Mouse (Mus musculus) MEL (cell line): Measurements from ENCODE around the gene Prkce. TPM values are rescaled to one million over a fixed set of nuclear protein-coding genes. Genes with fewer than 3 reads are reported as not detected.

Experiments
- DNase-seq: peaks from one replicate; pipeline ENCODE4 v3.0.0; 2011; ENCODE audit warnings: low read depth, low spot score
- H3K27ac ChIP-seq: 2 replicates; pipeline ENCODE4 v1.5.1; 2012; ENCODE audit warnings: low read depth, mild to moderate bottlenecking, control low read depth, low read length, moderate library complexity; ENCODE audit not compliant: control insufficient read depth
- H3K27me3 ChIP-seq, 2 experiments: fragments of 150-350 bp in 1 of 2; sonication (generic) in 1 of 2; 2 replicates each; pipeline ENCODE4 v1.6.1; 2012; ENCODE audit warnings: low read length in 2 of 2, mild to moderate bottlenecking in 2 of 2, improper control_type of control experiment in 1 of 2, moderate library complexity in 1 of 2; ENCODE audit not compliant: insufficient read depth in 2 of 2, control insufficient read depth in 1 of 2
- H3K36me3 ChIP-seq, 2 experiments: 2 replicates each; pipeline ENCODE4 v1.6.1; 2012 to 2014; ENCODE audit warnings: low read length in 2 of 2, improper control_type of control experiment in 1 of 2, inconsistent platforms in 1 of 2, mild to moderate bottlenecking in 1 of 2; ENCODE audit not compliant: insufficient read depth in 2 of 2, control insufficient read depth in 1 of 2
- H3K4me1 ChIP-seq, 2 experiments: fragments of 150-350 bp in 1 of 2; sonication (generic) in 1 of 2; 2 replicates each; pipeline ENCODE4 v1.6.1; 2012; ENCODE audit warnings: low read length in 2 of 2, improper control_type of control experiment in 1 of 2, mild to moderate bottlenecking in 1 of 2; ENCODE audit not compliant: insufficient read depth in 2 of 2, control insufficient read depth in 1 of 2
- H3K4me3 ChIP-seq, 2 experiments: fragments of 150-350 bp in 1 of 2; sonication (generic) in 1 of 2; 2 replicates each; pipeline ENCODE4 v1.5.1; 2012; ENCODE audit warnings: low read depth in 2 of 2, low read length in 2 of 2, mild to moderate bottlenecking in 2 of 2, moderate library complexity in 2 of 2, control low read depth in 1 of 2, improper control_type of control experiment in 1 of 2; ENCODE audit not compliant: control insufficient read depth in 1 of 2, insufficient read depth in 1 of 2
- H3K79me2 ChIP-seq: 2 replicates; pipeline ENCODE4 v1.6.1; 2012; ENCODE audit warnings: mild to moderate bottlenecking, low read length, moderate library complexity; ENCODE audit not compliant: control insufficient read depth, poor library complexity, insufficient read depth
- H3K9ac ChIP-seq: 2 replicates; pipeline ENCODE4 v1.6.1; 2012; ENCODE audit warnings: low read depth, mild to moderate bottlenecking, control low read depth, low read length, moderate library complexity; ENCODE audit not compliant: control insufficient read depth, poor library complexity, severe bottlenecking
- H3K9me3 ChIP-seq: fragments of 150-350 bp; sonication (generic); replicated peaks from 2 replicates; pipeline ENCODE4 v1.6.1; 2012; ENCODE audit warnings: mild to moderate bottlenecking, low read length, improper control_type of control experiment, moderate library complexity; ENCODE audit not compliant: insufficient read depth
- BHLHE40 ChIP-seq: IDR thresholded peaks from 2 replicates; pipeline ENCODE4 v1.6.1; 2012; ENCODE audit warnings: low read depth, mild to moderate bottlenecking, inconsistent platforms, low read length, improper control_type of control experiment, borderline replicate concordance
- CHD2 ChIP-seq: IDR thresholded peaks from 2 replicates; pipeline ENCODE4 v1.6.1; 2011; ENCODE audit warnings: low read length, improper control_type of control experiment
- CTCF ChIP-seq, 3 experiments: IDR thresholded peaks in 2 of 3; conservative IDR thresholded peaks in 1 of 3; 2 replicates each; pipeline ENCODE4 v1.5.1; 2011 to 2012; ENCODE audit warnings: low read length in 3 of 3, low read depth in 2 of 3, mild to moderate bottlenecking in 2 of 3, improper control_type of control experiment in 1 of 3, inconsistent platforms in 1 of 3, mixed read lengths in 1 of 3, moderate library complexity in 1 of 3; ENCODE audit not compliant: control insufficient read depth in 1 of 3, insufficient read depth in 1 of 3, poor library complexity in 1 of 3, severe bottlenecking in 1 of 3
- ELF1 ChIP-seq: IDR thresholded peaks from 2 replicates; pipeline ENCODE4 v1.6.1; 2014; ENCODE audit warnings: low read depth, mild to moderate bottlenecking, inconsistent platforms, low read length, improper control_type of control experiment, moderate library complexity
- EP300 ChIP-seq, 2 experiments: IDR thresholded peaks; 2 replicates each; pipeline ENCODE4 v1.6.1; 2011; ENCODE audit warnings: improper control_type of control experiment in 2 of 2, low read length in 2 of 2, low read depth in 1 of 2, mild to moderate bottlenecking in 1 of 2
- GABPA ChIP-seq: IDR thresholded peaks from 2 replicates; pipeline ENCODE4 v1.6.1; 2012; ENCODE audit warnings: low read depth, mild to moderate bottlenecking, inconsistent platforms, low read length, improper control_type of control experiment, moderate library complexity
- GATA1 ChIP-seq: IDR thresholded peaks from 2 replicates; pipeline ENCODE4 v1.6.1; 2011; ENCODE audit warnings: low read depth, low read length, improper control_type of control experiment
- JUND ChIP-seq: IDR thresholded peaks from 2 replicates; pipeline ENCODE4 v1.6.1; 2011; ENCODE audit warnings: low read depth, mild to moderate bottlenecking, improper control_type of control experiment, low read length
- KAT2A ChIP-seq: conservative IDR thresholded peaks from 2 replicates; pipeline ENCODE4 v1.6.1; 2012; ENCODE audit warnings: low read depth, low read length, improper control_type of control experiment, inconsistent platforms
- MAFK ChIP-seq: IDR thresholded peaks from 2 replicates; pipeline ENCODE4 v1.6.1; 2011; ENCODE audit warnings: low read depth, mild to moderate bottlenecking, low read length, improper control_type of control experiment, borderline replicate concordance
- MAX ChIP-seq: IDR thresholded peaks from 2 replicates; pipeline ENCODE4 v1.6.1; 2011; ENCODE audit warnings: low read length, improper control_type of control experiment
- MAZ ChIP-seq: IDR thresholded peaks from 2 replicates; pipeline ENCODE4 v1.6.1; 2012; ENCODE audit warnings: low read depth, mild to moderate bottlenecking, inconsistent platforms, low read length, improper control_type of control experiment
- MYB ChIP-seq: IDR thresholded peaks from 2 replicates; pipeline ENCODE4 v1.6.1; 2011; ENCODE audit warnings: mild to moderate bottlenecking, low read depth, low read length, improper control_type of control experiment
- MYC ChIP-seq: IDR thresholded peaks from 2 replicates; pipeline ENCODE4 v1.6.1; 2011; ENCODE audit warnings: low read depth, mild to moderate bottlenecking, low read length, improper control_type of control experiment, moderate library complexity
- NELFE ChIP-seq: IDR thresholded peaks from 2 replicates; pipeline ENCODE4 v1.6.1; 2011; ENCODE audit warnings: low read depth, low read length, improper control_type of control experiment
- POLR2A ChIP-seq, 2 experiments: IDR thresholded peaks; 2 replicates each; pipeline ENCODE4 v1.6.1; 2011 to 2012; ENCODE audit warnings: low read length in 2 of 2, mild to moderate bottlenecking in 2 of 2, control low read depth in 1 of 2, improper control_type of control experiment in 1 of 2, low read depth in 1 of 2, moderate library complexity in 1 of 2; ENCODE audit not compliant: control insufficient read depth in 1 of 2, insufficient read depth in 1 of 2, poor library complexity in 1 of 2
- RAD21 ChIP-seq: IDR thresholded peaks from 2 replicates; pipeline ENCODE4 v1.6.1; 2011; ENCODE audit warnings: mild to moderate bottlenecking, low read depth, low read length, improper control_type of control experiment
- SIN3A ChIP-seq: IDR thresholded peaks from 2 replicates; pipeline ENCODE4 v1.6.1; 2012; ENCODE audit warnings: low read length, improper control_type of control experiment, inconsistent platforms
- SMC3 ChIP-seq: IDR thresholded peaks from 2 replicates; pipeline ENCODE4 v1.6.1; 2011; ENCODE audit warnings: low read depth, low read length, improper control_type of control experiment
- TBP ChIP-seq: IDR thresholded peaks from 2 replicates; pipeline ENCODE4 v1.8.0; 2011; ENCODE audit warnings: low read depth, low read length, improper control_type of control experiment
- TCF12 ChIP-seq: IDR thresholded peaks from 2 replicates; pipeline ENCODE4 v1.6.1; 2014; ENCODE audit warnings: low read depth, mild to moderate bottlenecking, inconsistent platforms, low read length, improper control_type of control experiment, moderate library complexity
- UBTF ChIP-seq: IDR thresholded peaks from 2 replicates; pipeline ENCODE4 v1.6.1; 2012; ENCODE audit warnings: low read depth, mild to moderate bottlenecking, inconsistent platforms, low read length, improper control_type of control experiment, moderate library complexity, borderline replicate concordance; ENCODE audit not compliant: insufficient read depth
- USF1 ChIP-seq: IDR thresholded peaks from 2 replicates; pipeline ENCODE4 v1.6.1; 2014; ENCODE audit warnings: low read depth, mild to moderate bottlenecking, inconsistent platforms, low read length, improper control_type of control experiment, moderate library complexity
- USF2 ChIP-seq, 2 experiments: IDR thresholded peaks; 2 replicates each; pipeline ENCODE4 v1.6.1; 2011 to 2012; ENCODE audit warnings: improper control_type of control experiment in 2 of 2, low read length in 2 of 2, borderline replicate concordance in 1 of 2, inconsistent platforms in 1 of 2, low read depth in 1 of 2, mild to moderate bottlenecking in 1 of 2; ENCODE audit not compliant: insufficient read depth in 1 of 2
- ZKSCAN1 ChIP-seq: IDR thresholded peaks from 2 replicates; pipeline ENCODE4 v1.6.1; 2012; ENCODE audit warnings: low read depth, mild to moderate bottlenecking, inconsistent platforms, low read length, improper control_type of control experiment, moderate library complexity
- ZMIZ1 ChIP-seq: IDR thresholded peaks from 2 replicates; pipeline ENCODE4 v1.6.1; 2012; ENCODE audit warnings: low read depth, mild to moderate bottlenecking, inconsistent platforms, low read length, improper control_type of control experiment, moderate library complexity
- ZNF384 ChIP-seq: IDR thresholded peaks from 2 replicates; pipeline ENCODE4 v1.6.1; 2012; ENCODE audit warnings: low read depth, mild to moderate bottlenecking, inconsistent platforms, low read length, improper control_type of control experiment
- polyA plus RNA-seq, 2 experiments: library from polyadenylated mRNA; stranded (reverse) in 1 of 2; unstranded in 1 of 2; fragments of >175 nt in 1 of 2; fragments of >200 nt in 1 of 2; gene quantifications; 2 replicates each; pipeline versions ENCODE4 v1.2.1 to v1.2.4; 2012; ENCODE audit warnings: low replicate concordance in 2 of 2, low read depth in 1 of 2; ENCODE audit not compliant: insufficient read length in 2 of 2, insufficient read depth in 1 of 2, missing spikeins in 1 of 2
- total RNA-seq: library from RNA; depleted of rRNA; stranded (reverse); fragments of 300-350 nt; gene quantifications from 2 replicates; pipeline ENCODE4 v1.2.3, GENCODE M21; 2012

The Prkce gene
- total and polyA plus RNA-seq, 3 experiments: 3.0 to 5.3 TPM; not detected in 1

GRCm38 (mm10) chr17:86212204-86212603 lies 44.6 kb downstream of the Prkce start:
- TF ChIP-seq MAX: no peak
- TF ChIP-seq NELFE: no peak
- no peak for TF ChIP-seq MAZ
- TF ChIP-seq SMC3: no peak
- no peak for TF ChIP-seq MAFK
- TF ChIP-seq ELF1: no peak
- no peak for TF ChIP-seq JUND
- TF ChIP-seq UBTF: no peak
- TF ChIP-seq BHLHE40: no peak
- no peak for TF ChIP-seq ZMIZ1
- no peak for TF ChIP-seq USF2 (IDR thresholded peaks at IDR 0.05; ENCODE audit: borderline replicate concordance in 1 of 2, insufficient read depth in 1 of 2, low read depth in 1 of 2, low read length in 2 of 2)
- TF ChIP-seq TCF12: no peak
- TF ChIP-seq GABPA: no peak
- no peak for TF ChIP-seq TBP
- TF ChIP-seq CHD2: no peak
- no peak for TF ChIP-seq ZNF384
- TF ChIP-seq CTCF (IDR thresholded peaks at IDR 0.05 in 2 of 3, conservative IDR thresholded peaks at IDR 0.05 in 1 of 3; ENCODE audit: control insufficient read depth in 1 of 3, insufficient read depth in 1 of 3, low read depth in 2 of 3, low read length in 3 of 3, poor library complexity in 1 of 3, severe bottlenecking in 1 of 3): no peak
- TF ChIP-seq, all 39 proteins: peak for 0
- no peak for DNase-seq

GRCm38 (mm10) chr17:86214285-86214684 lies 46.7 kb downstream of the Prkce start:
- Histone ChIP-seq H3K4me3 (no peak overlapping the region), H3K79me2 (no peaks in the 10 kb centered on the region), H3K36me3 (no peaks in the 10 kb centered on the region), H3K4me1 (peaks cover 0 to 3% of the 10 kb centered on the region in 2 experiments; a peak in 1 of 4 replicates), H3K9me3 (no peaks in the 10 kb centered on the region), H3K9ac (no peak overlapping the region), H3K27ac (no peak overlapping the region), H3K27me3 (no peaks in the 10 kb centered on the region)
- no peak for DNase-seq
- no peak for TF ChIP-seq CTCF (IDR thresholded peaks at IDR 0.05 in 2 of 3, conservative IDR thresholded peaks at IDR 0.05 in 1 of 3; ENCODE audit: control insufficient read depth in 1 of 3, insufficient read depth in 1 of 3, low read depth in 2 of 3, low read length in 3 of 3, poor library complexity in 1 of 3, severe bottlenecking in 1 of 3)
- TF ChIP-seq SMC3: no peak
- TF ChIP-seq KAT2A: no peak
- no peak for TF ChIP-seq JUND
- no peak for TF ChIP-seq RAD21
- no peak for TF ChIP-seq ZKSCAN1
- TF ChIP-seq GATA1: no peak
- no peak for TF ChIP-seq ELF1
- TF ChIP-seq MYC: no peak
- TF ChIP-seq POLR2A (IDR thresholded peaks at IDR 0.05; ENCODE audit: control insufficient read depth in 1 of 2, insufficient read depth in 1 of 2, low read depth in 1 of 2, low read length in 2 of 2, poor library complexity in 1 of 2): no peak
- TF ChIP-seq NELFE: no peak
- no peak for TF ChIP-seq EP300 (IDR thresholded peaks at IDR 0.05; ENCODE audit: low read depth in 1 of 2, low read length in 2 of 2)
- TF ChIP-seq SIN3A: no peak
- no peak for TF ChIP-seq USF1
- TF ChIP-seq MYB: no peak
- TF ChIP-seq MAFK: no peak

More at GRCm38 (mm10) chr17:86212204-86212603, 44.6 kb downstream of the Prkce start:
- Histone ChIP-seq H3K27ac (no peak overlapping the region), H3K36me3 (peaks cover 0 to 15% of the 10 kb centered on the region in 2 experiments; a peak in 2 of 4 replicates), H3K4me3 (no peak overlapping the region), H3K79me2 (no peaks in the 10 kb centered on the region), H3K9me3 (no peaks in the 10 kb centered on the region), H3K4me1 (peaks cover 14% of the 10 kb centered on the region in 2 experiments), H3K27me3 (no peaks in the 10 kb centered on the region), H3K9ac (no peak overlapping the region)
